Mouse (Mus musculus): ENCODE results near the gene Gm28363.
"Not testable (repeated sequence)": the region's sequence is repeated elsewhere in the genome, so short reads cannot be mapped to it uniquely, and the experiment has no call there.

- not testable (repeated sequence) for TF ChIP-seq CTCF, EP300 (IDR thresholded peaks at IDR 0.05)
Observed at GRCm38 (mm10) chr1:117696831-117697230, at the start of gene Gm28363.

Measured in lung, postnatal 0 days (tissue).